Mouse (Mus musculus): ENCODE measurements at regions not wholly inside any gene's neighbourhood (a gene's known extent, or its start where the extent isn't known, plus 50 kb on each side); places are given as distances from the start of the nearest gene placed in this dataset.

GRCm38 (mm10) chr11:11012660-11013455 is 101.2 kb upstream of the Vwc2 start:
- Histone ChIP-seq H3K4me1 (peaks cover 19% of the 10 kb centered on the region), H3K9ac (replicated peaks) (no peak overlapping the region), H3K4me3 (no peak overlapping the region), H3K4me2 (replicated peaks) (no peak overlapping the region), H3K27me3 (peaks cover 35% of the 10 kb centered on the region; the same call in 1 of the 2 replicates), H3K27ac (replicated peaks) (no peak overlapping the region), H3K9me3 (no peaks in the 10 kb centered on the region), H3K36me3 (no peaks in the 10 kb centered on the region)
- 85% methylated on average over 4 of the region's 4 CpGs for WGBS
- ATAC-seq (replicated peaks): no peak

GRCm38 (mm10) chr11:11013581-11013980 is 100.4 kb upstream of the Vwc2 start:
- H3K9me3 ChIP-seq: no peaks in the 10 kb centered on the region
- WGBS: 62% methylated on average over 2 of the region's 2 CpGs
- no peak overlapping the region for H3K9ac ChIP-seq (replicated peaks)
- H3K4me2 ChIP-seq (replicated peaks): no peak overlapping the region
- no peak for ATAC-seq (replicated peaks)
- no peak overlapping the region for H3K4me3 ChIP-seq
- H3K27me3 ChIP-seq: peaks cover 40% of the 10 kb centered on the region
- peaks cover 19% of the 10 kb centered on the region for H3K4me1 ChIP-seq
- no peaks in the 10 kb centered on the region for H3K36me3 ChIP-seq
- H3K27ac ChIP-seq (replicated peaks): no peak overlapping the region

GRCm38 (mm10) chr11:11014088-11014487 is 99.9 kb upstream of the Vwc2 start:
- no peaks in the 10 kb centered on the region for H3K36me3 ChIP-seq
- no peak overlapping the region for H3K4me2 ChIP-seq (replicated peaks)
- H3K27me3 ChIP-seq: peaks cover 38% of the 10 kb centered on the region
- peak; percentile 97 for ATAC-seq (replicated peaks)
- H3K27ac ChIP-seq (replicated peaks): no peak overlapping the region
- H3K9me3 ChIP-seq: no peaks in the 10 kb centered on the region
- no peak overlapping the region for H3K4me3 ChIP-seq
- 16% methylated on average over 1 of the region's 1 CpGs for WGBS
- H3K9ac ChIP-seq (replicated peaks): no peak overlapping the region
- H3K4me1 ChIP-seq: peaks cover 19% of the 10 kb centered on the region

DNA sequence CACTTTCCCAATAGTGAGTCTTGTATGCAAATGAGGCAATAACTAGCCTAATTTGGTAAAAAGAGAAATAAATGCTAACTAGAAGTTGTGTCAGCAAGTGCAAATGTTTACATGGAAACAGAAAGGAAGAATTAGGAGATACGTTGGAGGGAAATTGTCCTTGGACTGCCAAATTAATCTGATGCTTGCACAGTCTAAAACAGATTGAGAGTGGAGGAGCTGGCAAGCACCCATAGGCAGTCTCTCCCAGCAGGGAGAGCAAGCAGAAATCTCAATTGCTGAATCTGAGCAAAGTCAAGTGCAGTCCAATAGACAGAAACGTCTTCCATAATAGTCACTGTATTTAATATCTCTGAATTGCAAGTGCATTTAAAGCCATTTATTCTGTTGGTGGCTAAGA is 99.5 kb upstream of the Vwc2 start:
- Histone ChIP-seq H3K9ac (replicated peaks) (no peak overlapping the region), H3K4me3 (no peak overlapping the region), H3K4me1 (peaks cover 19% of the 10 kb centered on the region), H3K27ac (replicated peaks) (no peak overlapping the region), H3K36me3 (no peaks in the 10 kb centered on the region), H3K9me3 (no peaks in the 10 kb centered on the region), H3K27me3 (peaks cover 38% of the 10 kb centered on the region), H3K4me2 (replicated peaks) (no peak overlapping the region)
- peak; percentile 94 for ATAC-seq (replicated peaks)
- WGBS: 8% methylated on average over 2 of the region's 2 CpGs

DNA sequence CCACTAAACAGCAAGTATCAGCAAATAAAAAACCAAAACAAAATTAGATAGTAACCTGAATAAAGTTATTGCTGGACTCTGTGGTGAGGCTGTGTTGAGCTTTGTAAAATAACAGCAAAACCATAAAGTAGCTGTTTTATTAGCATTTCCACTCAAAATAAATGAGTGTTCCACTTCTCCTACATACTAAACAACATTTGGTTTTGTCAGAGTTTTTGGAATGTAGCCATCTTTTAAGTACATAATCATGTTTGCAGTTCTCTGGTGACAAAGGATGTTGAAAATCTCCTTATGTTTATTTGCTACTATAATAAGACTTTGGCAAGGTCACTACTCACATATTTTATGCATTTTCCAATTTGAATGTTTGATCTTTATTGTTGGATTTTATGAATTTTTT is 85.2 kb upstream of the Vwc2 start:
- ATAC-seq (replicated peaks): no peak
- Histone ChIP-seq H3K9ac (replicated peaks) (no peak overlapping the region), H3K36me3 (no peaks in the 10 kb centered on the region), H3K4me3 (no peak overlapping the region), H3K27me3 (no peaks in the 10 kb centered on the region), H3K27ac (replicated peaks) (no peak overlapping the region), H3K9me3 (no peaks in the 10 kb centered on the region), H3K4me2 (replicated peaks) (no peak overlapping the region), H3K4me1 (no peaks in the 10 kb centered on the region)
